Mouse (Mus musculus) heart, postnatal 25 days (tissue): ENCODE results near the gene Gm5741. TPM values are rescaled to one million over a fixed set of nuclear protein-coding genes. Genes with fewer than 3 reads are reported as not detected.

ENCODE experiments used
- DNase-seq: peaks from one replicate; pipeline ENCODE4 v3.0.0; 2022; ENCODE audit warnings: low spot score
- intact Hi-C: fragments of 180-260 bp; cut with DNase I; formaldehyde crosslinking; loops from one replicate; pipeline ENCODE4 v1.15.1; 2025
- total RNA-seq, 2 experiments: library from RNA; stranded (reverse); gene quantifications; 2 replicates each; pipeline ENCODE4 v1.2.3; 2021

Gene Gm5741
- total RNA-seq, 2 experiments from 2014 or later, result not detected

DNA sequence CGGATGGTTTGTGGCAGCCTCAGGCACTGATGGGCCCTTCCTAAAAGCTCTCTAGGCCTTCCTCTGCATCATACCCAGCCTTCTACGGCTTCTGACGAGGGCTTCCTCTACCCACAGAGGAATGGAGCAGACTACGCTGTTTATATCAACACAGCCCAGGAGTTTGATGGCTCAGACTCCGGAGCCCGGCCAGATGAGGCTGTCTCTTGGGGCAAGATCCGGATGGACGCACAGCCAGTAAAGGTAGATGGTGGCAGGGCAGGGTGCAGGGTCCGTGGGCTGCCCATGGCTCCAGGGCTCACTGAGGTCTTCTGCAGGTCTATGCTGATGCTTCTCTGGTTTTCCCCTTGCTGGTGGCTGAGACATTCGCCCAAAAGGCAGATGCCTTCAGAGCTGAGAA is 6.8 kb upstream of the Gm5741 start:
- intact Hi-C loops, result loop anchor here (10.0 kb wide), 3 partner anchors 220 to 480 kb away; partner anchors contain the start of genes Dnaja2, Orc6 and Vps35

DNA sequence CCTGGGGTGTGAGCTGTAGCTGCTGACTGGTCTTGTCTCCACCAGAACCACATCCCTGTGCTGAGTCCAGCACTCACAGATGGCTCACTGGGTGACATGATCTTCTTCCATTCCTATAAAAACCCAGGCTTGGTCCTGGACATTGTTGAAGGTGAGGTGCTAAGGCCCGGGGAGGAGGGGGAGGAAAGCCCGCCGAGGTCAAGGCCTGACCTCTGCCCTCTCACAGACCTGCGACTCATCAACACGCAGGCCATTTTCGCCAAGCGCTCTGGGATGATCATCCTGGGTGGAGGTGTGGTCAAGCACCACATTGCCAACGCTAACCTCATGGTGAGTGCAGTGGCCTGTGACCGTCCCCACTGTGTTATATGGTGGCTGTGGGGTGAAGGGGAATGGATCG is 6.4 kb upstream of the Gm5741 start:
- no peak for DNase-seq
- intact Hi-C loops, result loop anchor here (10.0 kb wide), 3 partner anchors 221 to 481 kb away; partner anchors contain the start of genes Dnaja2, Orc6 and Vps35

More for the DNA sequence above, 6.8 kb upstream of the Gm5741 start:
- no peak for DNase-seq

DNA sequence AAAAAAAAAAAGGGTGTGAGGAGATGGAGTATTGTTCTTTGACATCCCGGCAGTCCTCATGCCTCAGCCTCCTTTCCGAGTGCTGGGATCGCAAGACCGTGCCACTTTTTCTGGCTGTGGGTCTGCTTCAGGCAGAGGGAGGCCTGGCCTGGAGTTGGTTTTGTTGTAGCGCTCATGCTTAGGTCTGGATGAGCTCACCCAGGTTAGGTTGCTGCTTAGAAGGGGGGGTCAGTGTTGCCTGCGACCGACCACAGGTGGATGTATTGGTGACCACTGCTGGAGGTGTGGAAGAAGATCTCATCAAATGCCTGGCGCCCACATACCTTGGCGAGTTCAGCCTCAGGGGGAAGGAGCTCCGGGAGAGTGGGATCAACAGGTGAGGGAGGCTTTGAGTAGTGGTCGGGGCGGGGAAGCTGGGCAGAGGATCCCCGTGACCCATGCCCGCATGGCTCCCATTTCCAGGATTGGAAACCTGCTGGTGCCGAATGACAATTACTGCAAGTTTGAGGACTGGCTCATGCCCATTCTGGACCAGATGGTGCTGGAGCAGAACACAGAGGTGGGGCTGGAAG is 5.3 kb upstream of the Gm5741 start:
- intact Hi-C loops, result loop anchor here (10.0 kb wide), 3 partner anchors 222 to 482 kb away; partner anchors contain the start of genes Dnaja2, Orc6 and Vps35
- no peak for DNase-seq

DNA sequence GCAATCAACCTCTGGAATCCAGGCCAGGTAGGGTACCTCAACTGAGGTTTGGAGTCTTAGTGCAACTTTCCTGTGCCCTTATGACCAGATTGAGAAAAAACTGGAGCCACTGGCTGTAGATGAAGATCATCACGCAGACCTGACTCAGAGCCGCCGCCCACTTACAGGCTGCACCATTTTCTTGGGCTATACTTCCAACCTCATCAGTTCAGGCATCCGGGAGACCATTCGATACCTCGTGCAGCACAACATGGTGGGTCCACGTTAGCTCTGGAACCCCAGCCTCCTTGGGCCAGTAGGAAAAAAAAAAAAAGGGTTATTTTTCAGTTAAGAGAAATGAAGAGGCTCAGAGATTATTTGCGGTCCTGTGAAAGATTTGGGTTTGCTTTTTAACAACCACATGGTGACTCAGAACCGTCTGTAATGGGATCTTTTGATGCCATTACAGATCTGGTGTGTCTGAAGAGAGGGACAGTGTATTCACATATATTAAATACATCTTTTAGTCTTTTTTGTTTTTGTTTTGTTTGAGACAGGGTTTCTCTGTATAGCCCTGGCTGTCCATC is 4.7 kb upstream of the Gm5741 start:
- no peak for DNase-seq
- intact Hi-C loops, result loop anchor here (10.0 kb wide), 3 partner anchors 222 to 482 kb away; partner anchors contain the start of genes Dnaja2, Orc6 and Vps35

DNA sequence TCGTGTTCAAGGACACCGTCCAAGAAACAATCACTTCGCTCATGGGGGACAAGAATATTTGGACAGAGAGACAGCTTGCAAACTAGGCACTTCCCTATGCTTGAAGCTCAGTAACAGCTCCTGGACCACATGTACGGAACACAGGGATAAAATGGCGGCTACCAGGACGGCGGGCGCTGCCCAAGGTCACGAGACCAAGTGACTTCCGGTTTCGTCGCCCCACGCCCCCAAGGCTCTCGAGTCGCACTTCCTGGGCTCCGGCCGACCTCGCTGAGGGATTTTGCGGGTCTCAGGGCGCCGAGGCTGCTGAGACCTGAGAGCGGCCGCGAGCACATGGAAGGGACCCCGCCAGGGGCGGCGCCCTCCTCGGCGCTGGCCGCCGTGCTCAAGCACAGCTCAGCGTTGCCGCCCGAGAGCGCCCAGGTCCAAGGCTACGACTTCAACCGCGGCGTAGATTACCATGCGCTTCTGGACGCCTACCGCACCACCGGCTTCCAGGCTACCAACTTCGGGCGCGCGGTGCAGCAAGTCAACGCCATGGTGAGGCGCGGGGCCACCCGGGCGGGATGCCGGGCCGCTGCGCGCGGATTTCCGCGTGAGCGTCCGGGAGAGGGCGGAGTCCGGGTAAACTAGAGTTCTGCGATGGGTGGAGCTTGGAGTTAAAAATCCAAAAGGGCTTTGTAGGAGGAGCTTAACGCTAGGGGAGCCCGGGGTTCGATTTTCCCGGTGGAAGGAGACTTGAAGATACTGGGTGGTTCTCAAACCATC is 3.9 kb upstream of the Gm5741 start, which contains the start of gene Dhps:
Dhps (plus strand) TSS at position 244 of the 768 bp plus-strand sequence.
- intact Hi-C loops, result loop anchor here (10.0 kb wide), 3 partner anchors 223 to 483 kb away; partner anchors contain the start of genes Dnaja2, Orc6 and Vps35

DNA sequence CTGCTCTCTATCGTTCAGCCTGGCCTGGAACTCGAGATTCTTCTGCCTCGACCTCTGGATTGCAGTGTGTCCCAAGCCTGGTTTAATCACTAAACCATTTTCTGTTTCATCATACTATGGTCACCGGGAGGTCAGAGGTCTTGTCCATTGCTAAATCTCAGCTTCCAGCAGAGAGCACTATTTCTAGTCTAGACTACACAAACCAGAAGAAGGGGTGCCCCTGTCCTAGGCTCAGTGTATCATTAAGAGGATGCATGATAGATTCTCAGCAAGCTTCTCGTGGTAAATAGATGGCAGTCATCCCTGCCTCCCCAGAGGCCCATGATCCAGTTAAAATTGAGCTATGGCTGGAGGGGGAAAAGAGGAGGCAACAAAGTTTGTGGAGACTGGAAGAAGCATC is 3.3 kb upstream of the Gm5741 start:
- intact Hi-C loops, result loop anchor here (10.0 kb wide), 3 partner anchors 224 to 484 kb away; partner anchors contain the start of genes Dnaja2, Orc6 and Vps35
- no peak for DNase-seq

More for the DNA sequence above, 3.9 kb upstream of the Gm5741 start, which contains the start of gene Dhps:
- DNase-seq, result peak; percentile 83

DNA sequence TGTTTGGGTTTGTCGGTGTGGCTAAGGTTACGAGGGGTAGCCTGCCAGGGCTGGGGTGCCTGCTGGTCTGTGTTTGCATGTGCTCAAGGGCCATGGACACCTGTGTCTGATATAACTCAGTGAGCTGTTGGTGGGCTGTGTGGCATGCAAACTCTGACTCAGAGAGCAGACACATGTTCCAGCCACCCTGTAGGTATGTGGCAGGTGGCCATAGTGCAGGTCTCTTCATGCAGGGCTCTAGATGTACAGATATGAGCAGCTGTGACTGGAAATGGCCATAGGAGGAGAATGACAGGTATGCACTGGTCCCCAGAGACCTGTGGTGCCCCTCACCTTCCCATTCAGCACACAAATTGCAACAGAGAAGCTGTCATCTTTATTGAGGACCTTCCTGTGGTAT is 627 bp downstream of the Gm5741 start:
- no peak for DNase-seq
- intact Hi-C loops, result no loop called here

DNA sequence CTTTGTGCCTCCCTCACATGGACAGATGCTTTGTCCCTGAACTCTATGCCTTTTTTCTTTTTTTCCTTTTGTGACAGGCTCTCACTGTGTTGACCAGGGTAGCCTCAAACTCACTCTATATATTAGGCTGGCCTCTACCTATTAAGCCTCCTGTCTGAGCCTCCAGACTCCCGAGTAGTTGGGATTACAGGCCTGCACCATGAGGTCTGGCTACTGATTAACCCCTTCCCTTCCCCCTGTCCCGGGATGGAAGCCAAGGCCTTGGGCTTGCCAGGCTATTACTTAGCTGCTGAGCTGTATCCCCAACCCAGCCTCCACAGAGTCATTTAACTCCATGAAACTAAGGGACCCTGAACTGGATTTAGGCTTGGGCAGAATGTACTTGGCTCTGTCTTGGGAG is 2.6 kb downstream of the Gm5741 start:
- DNase-seq, result no peak
- intact Hi-C loops, result no loop called here

DNA sequence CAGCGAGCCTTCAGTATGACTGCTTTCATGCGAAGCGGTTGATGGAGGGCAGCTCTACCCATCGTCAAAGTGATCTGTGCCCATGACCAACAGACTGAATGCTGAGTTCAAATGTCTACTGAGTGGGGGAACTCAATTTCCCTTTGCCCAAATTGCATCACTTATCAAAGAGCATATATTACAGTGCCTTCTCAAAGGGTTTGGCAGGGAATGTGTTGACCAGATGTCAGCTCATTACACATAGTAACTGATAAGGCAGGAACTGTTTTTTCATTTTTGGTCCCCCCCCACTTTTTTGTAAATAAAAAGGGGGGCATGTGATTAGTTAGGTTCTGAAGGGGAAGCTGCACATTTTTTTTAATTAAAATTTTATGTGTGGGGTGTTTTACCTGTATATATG is 5.2 kb downstream of the Gm5741 start:
- no peak for DNase-seq
- intact Hi-C loops, result no loop called here

DNA sequence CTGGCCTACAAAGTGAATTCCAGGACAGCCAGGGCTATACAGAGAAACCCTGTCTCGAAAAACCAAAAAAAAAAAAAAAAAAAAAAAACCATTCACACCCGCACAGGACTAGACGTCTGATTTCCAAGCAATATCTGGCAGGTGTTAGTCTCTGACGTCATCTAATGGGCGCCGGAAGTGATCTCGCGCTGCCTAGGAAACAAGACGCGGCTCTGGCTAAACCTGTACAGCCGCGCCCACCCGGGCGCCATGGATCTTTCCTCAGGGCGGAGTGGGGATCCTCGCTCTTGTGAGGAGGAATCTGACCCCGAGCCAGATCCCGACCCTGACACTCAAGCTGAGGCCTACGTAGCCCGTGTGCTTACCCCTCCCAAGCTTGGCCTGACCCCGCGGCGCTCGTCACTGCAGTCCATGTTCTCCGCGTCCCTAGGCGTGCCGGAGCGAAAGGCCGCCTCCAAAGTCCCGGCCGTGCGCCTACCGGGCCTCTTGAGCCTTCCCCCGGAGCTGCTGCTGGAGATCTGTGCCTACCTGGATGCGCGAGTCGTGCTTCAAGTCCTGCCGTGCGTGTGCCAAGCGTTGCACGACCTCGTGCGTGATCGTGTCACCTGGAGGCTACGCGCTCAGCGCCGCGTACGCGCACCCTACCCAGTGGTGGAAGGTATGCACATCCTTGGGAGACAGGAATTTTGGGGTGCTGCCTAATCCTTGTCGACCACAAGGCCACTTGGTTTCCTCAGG is 7.7 kb downstream of the Gm5741 start, which contains the start of gene Fbxw9:
Fbxw9 (plus strand) TSS at position 177 of the 738 bp plus-strand sequence.
- intact Hi-C loops, result no loop called here
- DNase-seq, result peak; percentile 75

DNA sequence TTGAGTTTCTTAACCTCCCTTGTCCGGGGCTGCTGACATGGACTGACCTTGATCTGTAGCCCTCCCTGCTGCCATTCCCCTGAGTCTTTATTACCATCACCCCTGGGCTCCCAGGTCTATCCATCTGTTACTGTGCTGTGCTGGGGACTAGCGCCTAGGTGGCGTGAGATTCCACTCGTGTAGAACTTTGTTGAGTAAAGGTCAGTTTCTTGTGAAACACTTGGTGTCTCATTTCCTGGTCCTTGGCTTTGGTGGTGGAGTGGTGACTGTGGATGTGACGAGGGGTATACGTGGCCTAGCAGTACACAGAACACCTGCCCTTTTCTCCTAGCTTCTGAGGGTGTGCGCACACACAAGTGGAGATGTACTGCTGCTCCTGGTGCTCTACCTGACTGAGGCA is 10.4 kb downstream of the Gm5741 start:
- no peak for DNase-seq
- intact Hi-C loops, result no loop called here

DNA sequence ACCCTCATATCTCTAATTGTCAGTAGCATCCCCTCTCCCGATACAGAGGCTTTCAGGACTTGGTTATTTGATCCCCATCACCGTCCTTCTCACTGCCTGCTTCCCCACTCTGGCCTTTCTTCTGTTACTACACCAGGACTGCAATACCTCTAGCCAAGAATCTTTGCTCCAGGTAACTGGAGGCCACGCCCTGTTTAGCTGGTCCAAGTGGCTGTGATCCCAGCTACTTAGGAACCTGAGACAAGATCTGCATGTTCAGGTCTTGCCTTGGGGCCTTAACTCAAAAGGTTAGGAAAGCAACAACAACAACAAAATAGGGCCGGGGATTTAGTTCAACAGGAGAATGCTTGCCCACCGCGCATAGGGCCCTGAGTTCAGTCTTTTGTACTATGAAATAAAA is 24.2 kb downstream of the Gm5741 start:
- DNase-seq, result no peak
- intact Hi-C loops, result no loop called here

DNA sequence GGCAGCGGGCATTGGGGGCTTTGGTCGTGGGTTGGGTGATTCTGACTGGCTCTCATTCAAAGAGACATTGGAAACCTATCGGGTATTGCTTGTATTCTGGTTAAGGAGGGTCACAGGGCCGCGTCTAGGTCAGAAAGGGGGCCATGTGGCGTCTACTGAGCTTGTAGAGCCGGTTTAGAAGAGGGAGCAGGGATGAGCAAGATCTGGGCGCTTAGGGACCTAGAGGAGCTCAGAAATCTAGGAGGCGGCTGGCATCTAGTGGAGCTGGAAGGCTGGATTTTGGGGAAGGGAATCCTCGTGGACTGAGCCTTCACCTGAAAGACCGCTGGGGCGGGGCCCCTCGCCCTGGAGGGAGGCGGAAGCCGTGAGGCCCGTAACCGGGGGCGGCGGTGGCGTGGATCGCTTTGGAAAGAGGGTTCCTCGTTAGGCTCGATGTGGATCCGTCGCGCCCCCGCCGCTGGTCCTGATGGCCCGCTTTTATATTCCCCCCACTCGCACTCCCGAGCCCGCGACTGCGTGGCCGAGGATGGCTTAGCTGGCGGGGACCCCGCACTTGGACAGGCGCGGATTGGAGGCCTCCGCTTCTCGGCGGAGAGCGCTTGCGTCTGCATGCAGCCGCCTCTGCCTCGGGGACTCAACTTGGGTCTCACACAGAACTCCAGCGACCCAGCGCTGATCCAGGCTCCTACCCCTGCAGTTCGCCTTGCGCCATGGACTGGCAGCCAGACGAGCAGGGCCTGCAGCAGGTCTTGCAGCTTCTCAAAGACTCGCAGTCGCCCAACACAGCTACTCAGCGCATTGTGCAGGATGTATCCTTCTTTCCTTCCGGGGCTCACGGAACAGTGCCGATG is 29.9 kb downstream of the Gm5741 start:
- DNase-seq, result peak; percentile 17
- intact Hi-C loops, result no loop called here

DNA sequence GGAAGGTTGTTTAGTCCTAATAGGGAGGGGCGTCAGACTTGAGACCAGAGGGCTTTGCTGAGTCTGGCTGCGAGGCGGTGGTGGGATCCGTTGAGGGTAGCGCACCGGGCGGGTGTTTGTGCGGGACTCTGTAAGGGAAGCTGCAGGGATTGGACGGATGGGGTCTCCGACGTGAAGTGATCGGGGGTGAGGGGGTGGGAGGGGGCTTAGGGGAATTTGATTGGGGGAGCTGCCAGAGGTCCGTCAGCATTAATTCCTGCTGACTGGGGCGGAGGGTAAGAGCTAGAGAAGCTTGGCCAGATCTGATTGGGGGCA is 30.5 kb downstream of the Gm5741 start:
- DNase-seq, result no peak

DNA sequence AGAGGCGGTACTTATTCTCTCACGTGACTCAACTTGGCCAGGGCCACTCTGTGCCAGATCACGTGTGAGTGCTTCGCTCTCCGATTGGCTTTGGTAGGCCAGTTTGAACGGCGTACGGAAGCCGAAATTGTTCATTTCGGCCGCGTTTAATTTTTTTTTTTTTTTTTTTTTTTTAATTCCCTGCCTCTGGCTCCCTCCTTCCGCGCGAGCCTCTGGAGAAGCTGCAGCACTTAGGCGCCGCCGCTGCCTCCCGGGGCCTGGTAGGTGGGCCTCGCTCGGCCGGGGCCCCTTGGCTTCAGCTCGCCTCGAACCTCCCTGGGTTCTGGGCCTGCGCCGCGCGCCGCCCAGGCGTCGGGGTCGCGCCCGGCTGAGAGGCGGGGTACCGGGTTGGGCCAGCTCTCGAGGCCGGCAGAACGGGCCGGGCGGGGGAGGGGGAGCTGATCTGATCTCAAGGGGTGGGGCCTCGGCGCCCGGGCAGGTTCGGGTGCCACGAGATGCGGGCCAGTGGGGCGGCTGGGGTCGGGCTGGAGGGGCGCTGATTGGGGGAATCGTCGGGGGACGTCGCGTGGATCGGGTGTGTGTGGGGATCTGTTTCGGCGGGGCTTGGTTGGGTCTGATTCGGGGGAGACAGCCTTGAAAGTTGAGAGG is 30.9 kb downstream of the Gm5741 start, which contains the start of gene Tnpo2:
Tnpo2 (plus strand) TSS at position 198 of the 648 bp plus-strand sequence.
- intact Hi-C loops, result no loop called here
- DNase-seq, result peak; percentile 85

More for the DNA sequence above, 30.5 kb downstream of the Gm5741 start:
- intact Hi-C loops, result no loop called here

DNA sequence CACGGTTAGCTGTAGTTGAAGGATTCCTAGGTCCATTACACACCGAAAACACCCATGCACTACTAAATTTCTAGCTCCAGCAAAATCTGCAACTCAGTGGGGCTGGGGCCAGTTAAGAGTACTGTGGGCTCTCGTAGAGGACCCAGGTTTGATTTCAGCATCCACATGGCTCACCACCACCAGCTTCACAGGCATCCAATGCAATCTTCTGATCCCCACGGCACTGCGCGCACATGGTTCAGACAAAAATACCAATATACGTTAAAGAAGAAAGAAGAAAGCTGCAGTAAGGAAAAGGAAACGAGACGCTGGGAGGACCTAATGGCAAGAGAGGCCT is 31.4 kb downstream of the Gm5741 start:
- intact Hi-C loops, result no loop called here
- DNase-seq, result no peak

DNA sequence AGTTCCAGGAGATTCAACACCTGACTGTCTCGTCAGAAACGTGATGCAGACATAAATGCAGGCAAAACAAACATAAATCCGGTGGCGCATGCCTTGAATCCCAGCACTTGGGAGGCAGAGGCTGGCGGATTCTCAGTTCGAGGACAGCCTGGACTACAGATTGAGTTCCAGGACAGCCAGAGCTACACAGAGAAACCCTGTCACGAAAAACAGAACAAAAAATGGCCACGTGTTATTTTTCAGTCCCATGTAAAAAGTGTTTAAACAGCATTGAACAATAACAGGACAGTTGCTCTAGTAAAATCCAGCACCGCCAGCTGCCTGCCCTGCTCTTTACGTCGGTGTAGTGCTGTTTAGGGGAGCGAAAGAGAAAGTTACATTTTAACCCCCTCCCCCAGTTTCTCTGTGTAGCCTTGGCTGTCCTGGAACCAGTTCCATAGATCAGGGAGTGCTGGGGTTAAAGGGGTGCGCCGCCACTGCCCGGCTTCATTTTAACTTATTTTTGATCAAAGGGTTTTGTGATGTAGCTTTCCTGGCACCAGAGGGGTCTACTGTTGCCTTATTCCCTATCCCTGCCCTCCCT is 32.0 kb downstream of the Gm5741 start:
- intact Hi-C loops, result no loop called here
- no peak for DNase-seq

DNA sequence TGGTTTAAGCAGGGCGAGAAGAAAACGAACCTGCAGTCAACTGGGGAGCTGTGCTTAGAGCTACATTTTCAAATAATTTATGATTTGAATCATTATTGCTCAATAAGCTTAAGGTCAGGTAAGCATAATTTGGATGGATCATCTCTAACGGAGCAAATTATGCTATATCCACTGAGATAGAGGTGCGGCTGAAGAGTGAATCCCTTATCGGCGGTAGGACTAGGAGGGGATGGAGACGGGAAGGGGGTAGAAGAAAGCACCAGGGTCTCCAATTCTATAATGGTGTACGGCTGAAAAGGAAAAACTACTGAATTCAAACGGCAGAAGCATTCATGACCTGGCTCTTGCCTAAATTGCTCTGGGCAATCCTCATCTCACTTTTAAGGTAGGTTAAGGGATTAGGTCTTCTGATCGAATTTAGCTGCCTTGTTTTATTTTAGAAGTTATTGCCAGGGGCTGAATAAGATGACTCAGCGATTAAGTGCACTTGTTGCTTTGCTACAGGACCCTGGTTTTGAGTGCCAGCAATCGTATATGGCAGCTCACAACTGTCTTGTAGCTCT is 32.5 kb downstream of the Gm5741 start:
- DNase-seq, result no peak
- intact Hi-C loops, result no loop called here
